Mouse (Mus musculus): ENCODE results near the gene Gpr141.

DNA sequence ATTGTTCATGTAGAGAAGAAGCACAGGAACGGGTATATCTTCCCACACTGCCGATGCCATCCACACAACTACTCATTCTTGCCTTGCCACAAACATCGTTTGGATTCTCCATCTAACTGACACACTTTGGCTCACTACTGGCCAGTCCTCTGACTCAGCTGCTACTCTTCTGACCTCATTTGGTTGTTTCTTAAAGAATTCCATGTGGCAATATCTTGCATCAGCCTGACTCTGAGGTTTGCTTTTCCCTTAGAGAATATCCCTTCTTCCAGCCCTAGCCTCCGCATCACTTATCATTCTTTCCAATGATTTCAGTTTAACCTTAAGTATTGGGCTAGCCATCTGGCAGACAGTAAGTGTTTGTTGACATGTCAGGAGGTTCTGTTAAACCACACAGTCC, 59.8 kb downstream of the Gpr141 start:
- TF ChIP-seq POLR2A (IDR thresholded peaks at IDR 0.05; ENCODE audit: borderline replicate concordance, extremely low read depth, insufficient read depth, insufficient read length, poor library complexity, severe bottlenecking) (no peak), CTCF (IDR thresholded peaks at IDR 0.05; ENCODE audit: borderline replicate concordance, extremely low read depth, insufficient read depth, insufficient read length) (no peak)

Measured in brain, embryonic 14.5 days (tissue).